Mouse (Mus musculus) heart, adult 2 months (tissue): ENCODE data around the gene Omt2b. TPM values are rescaled to one million over a fixed set of nuclear protein-coding genes. Genes with fewer than 3 reads are reported as not detected.

Experiments
- DNase-seq, 2 experiments: peaks; one replicate each; pipeline ENCODE4 v3.0.0; 2021
- H3K27ac ChIP-seq: fragments of 200-600 bp; 2 replicates; pipeline ENCODE4 v1.8.1; 2022
- H3K27me3 ChIP-seq: fragments of 200-500 bp; 2 replicates; pipeline ENCODE4 v1.6.1; 2012; ENCODE audit warnings: mild to moderate bottlenecking, low read length, inconsistent platforms, mixed read lengths; ENCODE audit not compliant: control insufficient read depth, insufficient read depth
- H3K36me3 ChIP-seq: fragments of 200-500 bp; 2 replicates; pipeline ENCODE4 v1.6.1; 2012; ENCODE audit warnings: low read length, inconsistent platforms; ENCODE audit not compliant: control insufficient read depth, insufficient read depth
- H3K4me1 ChIP-seq: fragments of 200-500 bp; 2 replicates; pipeline ENCODE4 v1.6.1; 2011; ENCODE audit warnings: low read length; ENCODE audit not compliant: control insufficient read depth, insufficient read depth
- H3K4me3 ChIP-seq: fragments of 200-600 bp; 2 replicates; pipeline ENCODE4 v1.8.1; 2022
- H3K79me2 ChIP-seq: fragments of 200-500 bp; replicated peaks from 2 replicates; pipeline ENCODE4 v1.6.1; 2012; ENCODE audit warnings: mild to moderate bottlenecking, inconsistent platforms, low read length, moderate library complexity, mixed read lengths; ENCODE audit not compliant: control insufficient read depth, insufficient read depth
- H3K9ac ChIP-seq: fragments of 200-500 bp; 2 replicates; pipeline ENCODE4 v1.6.1; 2012; ENCODE audit warnings: low read depth, mild to moderate bottlenecking, control low read depth, inconsistent platforms, low read length, mixed read lengths
- CTCF ChIP-seq: fragments of 200-600 bp; IDR thresholded peaks from 2 replicates; pipeline ENCODE4 v1.8.1; 2022; ENCODE audit warnings: antibody characterized with exemption, mild to moderate bottlenecking, moderate library complexity
- EP300 ChIP-seq: fragments of 200-500 bp; IDR thresholded peaks from 2 replicates; pipeline ENCODE4 v1.6.1; 2011; ENCODE audit warnings: low read depth, low read length, control low read depth; ENCODE audit not compliant: insufficient read depth
- POLR2A ChIP-seq: fragments of 200-500 bp; IDR thresholded peaks from 2 replicates; pipeline ENCODE4 v1.6.1; 2011; ENCODE audit warnings: mild to moderate bottlenecking, low read depth, low read length, control low read depth; ENCODE audit not compliant: insufficient read depth
- WGBS: fragments of 180-500 bp; shearing (Covaris S2); methylation state at CpG from one replicate; pipeline ENCODE4 v1.1.7; 2018; 5-methylcytosine and 5-hydroxymethylcytosine counted together
- intact Hi-C: fragments of 180-260 bp; cut with DNase I; formaldehyde crosslinking; loops from one replicate; pipeline ENCODE4 v1.15.1; 2025
- polyA plus RNA-seq: library from polyadenylated mRNA; depleted of rRNA; stranded (reverse); fragments of >200 nt; gene quantifications from 2 replicates; pipeline ENCODE4 v1.2.3, GENCODE M21; 2012; rRNA removed
- total RNA-seq, 2 experiments: library from RNA; stranded (reverse); gene quantifications; 2 replicates each; pipeline ENCODE4 v1.2.3; 2021

Omt2b gene
- total and polyA plus RNA-seq, 3 experiments = not detected

DNA sequence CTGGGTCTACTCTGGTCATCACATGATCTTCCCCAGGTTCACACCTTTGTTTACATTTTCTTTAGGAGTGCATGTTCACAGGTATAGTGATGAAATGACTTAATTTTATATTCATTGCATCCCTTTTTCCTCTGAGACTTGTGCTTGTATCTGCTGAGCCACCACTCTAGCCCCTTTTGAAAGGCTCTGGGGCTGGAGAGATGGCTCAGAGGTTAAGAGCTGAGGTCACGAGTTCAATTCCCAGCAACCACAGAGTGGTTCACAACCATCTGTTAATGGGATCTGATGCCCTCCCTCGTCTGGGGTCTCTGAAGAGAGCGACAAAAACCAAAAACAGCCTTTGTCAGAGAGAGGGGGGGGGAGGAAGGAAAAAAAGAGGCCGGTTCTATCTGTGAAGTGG is 48.1 kb downstream of the Omt2b start:
- Histone ChIP-seq H3K4me3 (no peak overlapping the region), H3K27me3 (0 out of 2 replicates have a peak, but pooled peaks cover 1% of the 10 kb centered on the region), H3K27ac (no peak overlapping the region), H3K36me3 (no peaks in the 10 kb centered on the region), H3K79me2 (no peaks in the 10 kb centered on the region), H3K4me1 (no peaks in the 10 kb centered on the region), H3K9ac (no peak overlapping the region)
- 80% methylated on average over 4 of the region's 4 CpGs for WGBS
- no peak for DNase-seq
- TF ChIP-seq CTCF (no peak), EP300 (no peak), POLR2A (no peak)
- intact Hi-C loops = no loop called here

DNA sequence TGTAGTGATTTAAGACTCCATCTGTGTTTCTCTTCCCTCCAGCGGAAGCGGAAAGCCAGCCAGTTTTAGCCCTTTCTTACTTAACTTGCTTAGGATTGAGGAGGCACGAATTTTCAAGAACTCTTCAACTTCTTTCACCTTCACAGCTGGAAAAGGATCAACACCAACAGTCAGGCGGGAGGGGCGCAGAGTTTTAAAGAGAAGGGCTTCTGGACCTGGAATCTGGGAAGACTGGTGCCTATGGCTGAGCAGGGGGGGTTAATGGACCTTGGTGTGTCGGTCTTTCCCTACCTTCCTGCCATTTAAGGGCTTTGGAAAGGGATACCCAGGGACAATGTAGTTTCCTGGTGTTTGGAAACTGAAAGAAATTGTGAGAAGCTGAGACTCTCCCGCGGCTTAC is 50.2 kb downstream of the Omt2b start:
- H3K9ac ChIP-seq = no peak overlapping the region
- H3K27ac ChIP-seq = no peak overlapping the region
- DNase-seq = no peak
- H3K36me3 ChIP-seq = no peaks in the 10 kb centered on the region
- 49% methylated on average over 8 of the region's 8 CpGs for WGBS
- no peak overlapping the region for H3K4me3 ChIP-seq
- no peaks in the 10 kb centered on the region for H3K79me2 ChIP-seq
- TF ChIP-seq EP300 = no peak
- no peak for TF ChIP-seq POLR2A
- TF ChIP-seq CTCF = no peak
- 0 out of 2 replicates have a peak, but pooled peaks cover 1% of the 10 kb centered on the region for H3K27me3 ChIP-seq
- intact Hi-C loops = no loop called here
- no peaks in the 10 kb centered on the region for H3K4me1 ChIP-seq

DNA sequence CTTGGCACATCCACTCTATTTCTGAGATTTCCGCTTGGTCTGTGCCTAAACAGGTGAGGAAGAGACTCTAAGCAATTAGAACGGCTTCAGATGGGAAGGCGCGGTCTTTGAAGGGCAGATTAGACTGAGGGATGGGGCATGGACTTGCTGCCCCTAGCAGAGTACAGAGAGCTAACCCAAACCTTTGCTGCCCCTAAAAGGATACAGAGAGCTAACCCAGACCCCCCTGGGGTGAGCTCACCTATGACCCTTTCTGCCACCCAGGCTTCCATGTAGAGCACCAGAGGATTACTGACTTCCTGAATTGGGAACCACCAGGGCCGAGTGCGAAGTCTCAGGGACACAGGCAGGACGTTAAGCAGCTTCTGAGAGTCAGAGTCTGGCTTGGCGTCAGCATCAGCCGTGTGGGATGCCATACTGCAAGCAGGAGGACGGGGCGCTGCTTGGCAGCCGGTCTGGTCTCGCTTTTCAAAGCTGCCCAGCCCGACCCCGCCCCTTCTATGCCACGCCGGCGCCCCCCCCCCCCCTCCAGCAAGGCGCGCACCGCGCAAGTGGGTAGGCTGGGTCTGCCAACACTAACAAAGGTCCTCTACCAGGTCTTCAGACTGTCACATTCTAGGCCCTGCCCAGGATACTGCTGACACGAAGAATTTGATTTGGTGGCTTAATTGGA is 50.9 kb downstream of the Omt2b start, which contains the start of gene Ooep:
TSS of gene Ooep (minus strand) at position 613 of the 673 bp plus-strand sequence.
- H3K79me2 ChIP-seq = no peaks in the 10 kb centered on the region
- DNase-seq = no peak
- 4% methylated on average over 23 of the region's 23 CpGs for WGBS

More for the DNA sequence above, 50.9 kb downstream of the Omt2b start, which contains the start of gene Ooep:
- Histone ChIP-seq H3K4me3 (no peak within 1 kb of the TSS), H3K27me3 (0 out of 2 replicates have a peak, but pooled peaks cover 1% of the 10 kb centered on the region), H3K36me3 (no peaks in the 10 kb centered on the region), H3K27ac (no peak within 1 kb of the TSS), H3K9ac (no peak within 1 kb of the TSS), H3K4me1 (no peaks in the 10 kb centered on the region)
- TF ChIP-seq CTCF = no peak
- TF ChIP-seq EP300 = no peak
- TF ChIP-seq POLR2A = no peak
- intact Hi-C loops = no loop called here

Other genes starting within 250 kb of the Omt2b start
- gene Fbxo9, start 218.5 kb upstream of the Omt2b start, total RNA-seq = 10 to 100 TPM; 34.4 to 40.6 TPM
- 64.1 and 69.5 TPM in 2 replicates for gene Fbxo9, start 218.5 kb upstream of the Omt2b start, polyA plus RNA-seq
- gene Ick, start 218.4 kb upstream of the Omt2b start, total RNA-seq = 10 to 100 TPM; 12.5 to 14.0 TPM
- 7.8 and 10.1 TPM in 2 replicates for gene Ick, start 218.4 kb upstream of the Omt2b start, polyA plus RNA-seq
- gene Gsta4, start 144.8 kb upstream of the Omt2b start, total RNA-seq = 100 to 1,000 TPM; 100 to 104 TPM
- gene Gsta4, start 144.8 kb upstream of the Omt2b start, polyA plus RNA-seq = 53.4 and 88.7 TPM in 2 replicates
- 1 to 10 TPM; 1.3 to 2.2 TPM for gene Gsta1, start 96.9 kb upstream of the Omt2b start, total RNA-seq
- gene Gsta1, start 96.9 kb upstream of the Omt2b start, polyA plus RNA-seq = 0.66 and 2.3 TPM in 2 replicates
- gene Gm3776, start 70.5 kb upstream of the Omt2b start, total RNA-seq = 1 to 10 TPM; 1.1 to 1.6 TPM
- gene Gm3776, start 70.5 kb upstream of the Omt2b start, polyA plus RNA-seq = 0.18 and 1.1 TPM in 2 replicates
- gene Gm10639, start 37.7 kb upstream of the Omt2b start, total RNA-seq = under 1 TPM in 1 of 2 experiments, not detected in 1; 0.44 TPM
- gene Gm10639, start 37.7 kb upstream of the Omt2b start, polyA plus RNA-seq = 0.18 TPM in 1 of 2 replicates, not detected in the other
- gene Omt2a, start 12.8 kb upstream of the Omt2b start, total RNA-seq = not detected
- not detected in 2 replicates for gene Omt2a, start 12.8 kb upstream of the Omt2b start, polyA plus RNA-seq
- gene Gsta2, start 28.2 kb downstream of the Omt2b start, total RNA-seq = under 1 TPM; 0.50 to 0.84 TPM
- 0.25 TPM in 1 of 2 replicates, not detected in the other for gene Gsta2, start 28.2 kb downstream of the Omt2b start, polyA plus RNA-seq
- not detected for gene Dppa5a, start 40.6 kb downstream of the Omt2b start, total RNA-seq
- not detected in 2 replicates for gene Dppa5a, start 40.6 kb downstream of the Omt2b start, polyA plus RNA-seq
- gene Ooep, start 51.1 kb downstream of the Omt2b start, total RNA-seq = not detected
- gene Ooep, start 51.1 kb downstream of the Omt2b start, polyA plus RNA-seq = not detected in 2 replicates
- not detected for gene Ddx43, start 68.2 kb downstream of the Omt2b start, total RNA-seq
- gene Ddx43, start 68.2 kb downstream of the Omt2b start, polyA plus RNA-seq = not detected in 2 replicates
- under 1 TPM; 0.43 to 0.55 TPM for gene Cgas, start 115.6 kb downstream of the Omt2b start, total RNA-seq
- 0.20 and 0.32 TPM in 2 replicates for gene Cgas, start 115.6 kb downstream of the Omt2b start, polyA plus RNA-seq
- gene Mto1, start 120.6 kb downstream of the Omt2b start, total RNA-seq = 10 to 100 TPM; 22.5 to 27.6 TPM
- 15.8 and 24.9 TPM in 2 replicates for gene Mto1, start 120.6 kb downstream of the Omt2b start, polyA plus RNA-seq
- gene Gm17324, start 121.2 kb downstream of the Omt2b start, total RNA-seq = not detected
- gene Gm17324, start 121.2 kb downstream of the Omt2b start, polyA plus RNA-seq = not detected in 2 replicates
- gene Eef1a1, start 161.6 kb downstream of the Omt2b start, total RNA-seq = 1,000 to 10,000 TPM in 1 of 2 experiments, 100 to 1,000 TPM in 1; 970 to 1,045 TPM
- gene Eef1a1, start 161.6 kb downstream of the Omt2b start, polyA plus RNA-seq = 901 and 1,346 TPM in 2 replicates